Mouse (Mus musculus) lung, adult 2 months (tissue): ENCODE data around the gene Cmbl.

Experiments used
- CTCF ChIP-seq: fragments of 200-500 bp; IDR thresholded peaks from 2 replicates; pipeline ENCODE4 v1.5.1; 2011; ENCODE audit warnings: mild to moderate bottlenecking, low read length, control low read depth; ENCODE audit not compliant: insufficient read depth
- POLR2A ChIP-seq: fragments of 200-500 bp; IDR thresholded peaks from 2 replicates; pipeline ENCODE4 v1.6.1; 2011; ENCODE audit warnings: low read depth, mild to moderate bottlenecking, control low read depth, low read length, borderline replicate concordance; ENCODE audit errors: extremely low read depth

- TF ChIP-seq CTCF (no peak), POLR2A (no peak)
These were observed 22.9 kb upstream of the Cmbl start for GRCm38 (mm10) chr15:31542013-31542958.
